Mouse (Mus musculus) liver, postnatal 0 days (tissue): Measurements from ENCODE around the gene Nr1h4.

ENCODE experiments used
- CTCF ChIP-seq: sonication (generic); IDR thresholded peaks from 2 replicates; pipeline ENCODE4 v1.5.1; 2016; ENCODE audit warnings: antibody characterized with exemption, low read depth
- EP300 ChIP-seq: IDR thresholded peaks from 2 replicates; pipeline ENCODE4 v1.6.1; 2016; ENCODE audit warnings: antibody characterized with exemption, low read depth, mild to moderate bottlenecking

DNA sequence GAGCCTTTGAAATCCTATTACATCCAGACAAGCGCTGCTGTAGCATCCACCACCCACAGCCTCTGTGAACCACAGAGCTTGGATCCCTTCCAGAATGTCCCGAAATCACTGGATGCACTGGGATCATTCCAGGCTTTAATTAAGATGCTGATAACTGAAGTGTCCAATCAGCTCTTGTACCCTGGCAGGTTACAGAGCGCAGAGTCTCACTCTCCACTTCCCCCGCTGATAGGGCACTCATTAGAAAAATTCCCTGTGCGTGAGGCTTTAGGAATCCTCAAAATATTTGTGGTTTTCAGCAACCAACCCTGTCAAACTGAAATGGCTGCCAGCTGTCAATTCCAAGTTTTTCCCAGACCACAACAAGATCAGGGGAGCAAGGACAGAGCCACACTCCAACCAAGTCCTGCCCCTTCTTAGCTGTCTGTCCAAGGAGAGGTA is 2.2 kb downstream of the Nr1h4 start:
- TF ChIP-seq CTCF (no peak), EP300 (no peak)
